Mouse (Mus musculus) small intestine, adult 2 months (tissue): ENCODE data around the gene Nxf3.

ENCODE experiments used
- CTCF ChIP-seq: fragments of 200-500 bp; IDR thresholded peaks from 2 replicates; pipeline ENCODE4 v1.5.1; 2012; ENCODE audit warnings: low read depth, mild to moderate bottlenecking, control low read depth, inconsistent platforms, low read length, moderate library complexity, mixed read lengths; ENCODE audit not compliant: insufficient replicate concordance, insufficient read length; ENCODE audit errors: extremely low read depth
- POLR2A ChIP-seq: fragments of 200-500 bp; IDR thresholded peaks from 2 replicates; pipeline ENCODE4 v1.6.1; 2012; ENCODE audit warnings: low read depth, mild to moderate bottlenecking, control low read depth, inconsistent platforms, low read length, moderate library complexity

GRCm38 (mm10) chrX:136115419-136115961 is 30.4 kb upstream of the Nxf3 start:
- no peak for TF ChIP-seq POLR2A
- TF ChIP-seq CTCF: no peak
